Mouse (Mus musculus): ENCODE measurements around the gene Spaca3. TPM values are rescaled to one million over a fixed set of nuclear protein-coding genes. Genes with fewer than 3 reads are reported as not detected.

The Spaca3 gene
- polyA plus RNA-seq, 1 experiment from 2014 or later, result not detected

- Histone ChIP-seq H3K4me3 (ENCODE audit: low read depth, low read length) (no peak overlapping the region), H3K9ac (ENCODE audit: low read depth, low read length) (no peak overlapping the region), H3K27ac (ENCODE audit: low read depth, low read length) (no peak overlapping the region), H3K36me3 (ENCODE audit: control insufficient read depth, insufficient read depth, low read length) (no peaks in the 10 kb centered on the region), H3K4me2 (replicated peaks; ENCODE audit: low read depth, low read length) (no peak overlapping the region), H3K4me1 (replicated peaks; ENCODE audit: control insufficient read depth, insufficient read depth, low read length) (no peaks in the 10 kb centered on the region), H3K9me3 (ENCODE audit: control insufficient read depth, low read length) (no peaks in the 10 kb centered on the region), H3K27me3 (ENCODE audit: control insufficient read depth, insufficient read depth, low read length) (no peaks in the 10 kb centered on the region)
- ATAC-seq (ENCODE audit: low FRiP score) (no peak), DNase-seq (ENCODE audit: low spot score) (peak; percentile 54)
- 49% methylated on average over 5 of the region's 5 CpGs for WGBS
Observed at GRCm38 (mm10) chr11:80851859-80852258, 6.3 kb upstream of the Spaca3 start.

GRCm38 (mm10) chr11:80853014-80853413 lies 5.2 kb upstream of the Spaca3 start:
- Histone ChIP-seq H3K9me3 (ENCODE audit: control insufficient read depth, low read length) (no peaks in the 10 kb centered on the region), H3K4me1 (replicated peaks; ENCODE audit: control insufficient read depth, insufficient read depth, low read length) (no peaks in the 10 kb centered on the region), H3K9ac (ENCODE audit: low read depth, low read length) (no peak overlapping the region), H3K27ac (ENCODE audit: low read depth, low read length) (no peak overlapping the region), H3K4me2 (replicated peaks; ENCODE audit: low read depth, low read length) (no peak overlapping the region), H3K36me3 (ENCODE audit: control insufficient read depth, insufficient read depth, low read length) (no peaks in the 10 kb centered on the region), H3K27me3 (ENCODE audit: control insufficient read depth, insufficient read depth, low read length) (no peaks in the 10 kb centered on the region), H3K4me3 (ENCODE audit: low read depth, low read length) (no peak overlapping the region)
- WGBS, result 71% methylated on average over 3 of the region's 3 CpGs
- ATAC-seq (ENCODE audit: low FRiP score) (no peak), DNase-seq (ENCODE audit: low spot score) (peak; percentile 5)

- Histone ChIP-seq H3K9me3 (ENCODE audit: control insufficient read depth, low read length) (no peaks in the 10 kb centered on the region), H3K36me3 (ENCODE audit: control insufficient read depth, insufficient read depth, low read length) (no peaks in the 10 kb centered on the region), H3K27ac (ENCODE audit: low read depth, low read length) (no peak overlapping the region), H3K4me1 (replicated peaks; ENCODE audit: control insufficient read depth, insufficient read depth, low read length) (no peaks in the 10 kb centered on the region), H3K27me3 (ENCODE audit: control insufficient read depth, insufficient read depth, low read length) (no peaks in the 10 kb centered on the region), H3K4me3 (ENCODE audit: low read depth, low read length) (no peak overlapping the region), H3K4me2 (replicated peaks; ENCODE audit: low read depth, low read length) (no peak overlapping the region), H3K9ac (ENCODE audit: low read depth, low read length) (no peak overlapping the region)
- DNase-seq (ENCODE audit: low spot score), result no peak
- 91% methylated on average over 11 of the region's 11 CpGs for WGBS
- ATAC-seq (ENCODE audit: low FRiP score), result no peak
Observed at GRCm38 (mm10) chr11:80854430-80854829, 3.7 kb upstream of the Spaca3 start.

GRCm38 (mm10) chr11:80854908-80855307 lies 3.3 kb upstream of the Spaca3 start:
- no peak for DNase-seq (ENCODE audit: low spot score)
- Histone ChIP-seq H3K4me2 (replicated peaks; ENCODE audit: low read depth, low read length) (no peak overlapping the region), H3K9me3 (ENCODE audit: control insufficient read depth, low read length) (no peaks in the 10 kb centered on the region), H3K4me1 (replicated peaks; ENCODE audit: control insufficient read depth, insufficient read depth, low read length) (no peaks in the 10 kb centered on the region), H3K4me3 (ENCODE audit: low read depth, low read length) (no peak overlapping the region), H3K36me3 (ENCODE audit: control insufficient read depth, insufficient read depth, low read length) (no peaks in the 10 kb centered on the region), H3K27ac (ENCODE audit: low read depth, low read length) (no peak overlapping the region), H3K27me3 (ENCODE audit: control insufficient read depth, insufficient read depth, low read length) (no peaks in the 10 kb centered on the region), H3K9ac (ENCODE audit: low read depth, low read length) (no peak overlapping the region)
- WGBS, result 75% methylated on average over 7 of the region's 7 CpGs
- no peak for ATAC-seq (ENCODE audit: low FRiP score)

GRCm38 (mm10) chr11:80856827-80857226 lies 1.3 kb upstream of the Spaca3 start:
- no peak overlapping the region for H3K4me2 ChIP-seq (replicated peaks; ENCODE audit: low read depth, low read length)
- no peak overlapping the region for H3K9ac ChIP-seq (ENCODE audit: low read depth, low read length)
- H3K27ac ChIP-seq (ENCODE audit: low read depth, low read length), result no peak overlapping the region
- DNase-seq (ENCODE audit: low spot score) (no peak), ATAC-seq (ENCODE audit: low FRiP score) (no peak)
- H3K27me3 ChIP-seq (ENCODE audit: control insufficient read depth, insufficient read depth, low read length), result no peaks in the 10 kb centered on the region
- no peaks in the 10 kb centered on the region for H3K9me3 ChIP-seq (ENCODE audit: control insufficient read depth, low read length)
- WGBS, result 94% methylated on average over 2 of the region's 2 CpGs
- no peaks in the 10 kb centered on the region for H3K4me1 ChIP-seq (replicated peaks; ENCODE audit: control insufficient read depth, insufficient read depth, low read length)
- H3K4me3 ChIP-seq (ENCODE audit: low read depth, low read length), result no peak overlapping the region
- no peaks in the 10 kb centered on the region for H3K36me3 ChIP-seq (ENCODE audit: control insufficient read depth, insufficient read depth, low read length)

GRCm38 (mm10) chr11:80862941-80863340 lies 4.8 kb downstream of the Spaca3 start:
- Histone ChIP-seq H3K4me1 (replicated peaks; ENCODE audit: control insufficient read depth, insufficient read depth, low read length) (no peaks in the 10 kb centered on the region), H3K36me3 (ENCODE audit: control insufficient read depth, insufficient read depth, low read length) (no peaks in the 10 kb centered on the region), H3K4me3 (ENCODE audit: low read depth, low read length) (no peak overlapping the region), H3K4me2 (replicated peaks; ENCODE audit: low read depth, low read length) (no peak overlapping the region), H3K9ac (ENCODE audit: low read depth, low read length) (no peak overlapping the region), H3K27me3 (ENCODE audit: control insufficient read depth, insufficient read depth, low read length) (no peaks in the 10 kb centered on the region), H3K27ac (ENCODE audit: low read depth, low read length) (no peak overlapping the region), H3K9me3 (ENCODE audit: control insufficient read depth, low read length) (no peaks in the 10 kb centered on the region)
- no peak for ATAC-seq (ENCODE audit: low FRiP score)
- DNase-seq (ENCODE audit: low spot score), result no peak
- WGBS, result 88% methylated on average over 7 of the region's 7 CpGs

GRCm38 (mm10) chr11:80868039-80868438 lies 9.9 kb downstream of the Spaca3 start:
- H3K9me3 ChIP-seq (ENCODE audit: control insufficient read depth, low read length), result no peaks in the 10 kb centered on the region
- H3K27ac ChIP-seq (ENCODE audit: low read depth, low read length), result no peak overlapping the region
- no peaks in the 10 kb centered on the region for H3K36me3 ChIP-seq (ENCODE audit: control insufficient read depth, insufficient read depth, low read length)
- no peak overlapping the region for H3K4me2 ChIP-seq (replicated peaks; ENCODE audit: low read depth, low read length)
- ATAC-seq (ENCODE audit: low FRiP score) (no peak), DNase-seq (ENCODE audit: low spot score) (no peak)
- H3K27me3 ChIP-seq (ENCODE audit: control insufficient read depth, insufficient read depth, low read length), result no peaks in the 10 kb centered on the region
- no peak overlapping the region for H3K4me3 ChIP-seq (ENCODE audit: low read depth, low read length)
- H3K9ac ChIP-seq (ENCODE audit: low read depth, low read length), result no peak overlapping the region
- no peaks in the 10 kb centered on the region for H3K4me1 ChIP-seq (replicated peaks; ENCODE audit: control insufficient read depth, insufficient read depth, low read length)
- WGBS, result 93% methylated on average over 1 of the region's 1 CpGs

GRCm38 (mm10) chr11:80872509-80873474 lies 14.6 kb downstream of the Spaca3 start:
- H3K27me3 ChIP-seq (ENCODE audit: control insufficient read depth, insufficient read depth, low read length), result no peaks in the 10 kb centered on the region

GRCm38 (mm10) chr11:80877131-80877651 lies 19.0 kb downstream of the Spaca3 start:
- Histone ChIP-seq H3K27ac (ENCODE audit: low read depth, low read length) (no peak overlapping the region), H3K27me3 (ENCODE audit: control insufficient read depth, insufficient read depth, low read length) (no peaks in the 10 kb centered on the region), H3K4me3 (ENCODE audit: low read depth, low read length) (no peak overlapping the region), H3K4me2 (replicated peaks; ENCODE audit: low read depth, low read length) (no peak overlapping the region), H3K36me3 (ENCODE audit: control insufficient read depth, insufficient read depth, low read length) (no peaks in the 10 kb centered on the region), H3K9me3 (ENCODE audit: control insufficient read depth, low read length) (no peaks in the 10 kb centered on the region), H3K4me1 (replicated peaks; ENCODE audit: control insufficient read depth, insufficient read depth, low read length) (no peaks in the 10 kb centered on the region), H3K9ac (ENCODE audit: low read depth, low read length) (no peak overlapping the region)
- ATAC-seq (ENCODE audit: low FRiP score), result no peak
- WGBS, result 54% methylated on average over 11 of the region's 11 CpGs
- DNase-seq (ENCODE audit: low spot score), result no peak

More at GRCm38 (mm10) chr11:80872509-80873474, 14.6 kb downstream of the Spaca3 start:
- H3K4me2 ChIP-seq (replicated peaks; ENCODE audit: low read depth, low read length), result no peak overlapping the region
- H3K4me1 ChIP-seq (replicated peaks; ENCODE audit: control insufficient read depth, insufficient read depth, low read length), result no peaks in the 10 kb centered on the region
- ATAC-seq (ENCODE audit: low FRiP score) (no peak), DNase-seq (ENCODE audit: low spot score) (peak; percentile 83)
- H3K27ac ChIP-seq (ENCODE audit: low read depth, low read length), result no peak overlapping the region
- WGBS, result 68% methylated on average over 17 of the region's 17 CpGs
- H3K9me3 ChIP-seq (ENCODE audit: control insufficient read depth, low read length), result no peaks in the 10 kb centered on the region
- H3K36me3 ChIP-seq (ENCODE audit: control insufficient read depth, insufficient read depth, low read length), result no peaks in the 10 kb centered on the region
- no peak overlapping the region for H3K9ac ChIP-seq (ENCODE audit: low read depth, low read length)
- no peak overlapping the region for H3K4me3 ChIP-seq (ENCODE audit: low read depth, low read length)

Measured in hindbrain, embryonic 11.5 days (tissue).